Mouse (Mus musculus) G1E (cell line): ENCODE measurements around the gene Pld1. TPM values are rescaled to one million over a fixed set of nuclear protein-coding genes. Genes with fewer than 3 reads are reported as not detected.

Source experiments
- ATAC-seq: 2 replicates; pipeline ENCODE4 v1.8.0; 2016; ENCODE audit warnings: mild to moderate bottlenecking; ENCODE audit not compliant: insufficient number of reproducible peaks, poor library complexity, low FRiP score, severe bottlenecking; ENCODE audit errors: extremely low read depth
- DNase-seq: peaks from one replicate; pipeline ENCODE4 v3.0.0; 2012; ENCODE audit warnings: low spot score
- H3K27me3 ChIP-seq: 2 replicates; pipeline ENCODE4 v1.6.1; 2012; ENCODE audit warnings: mild to moderate bottlenecking, low read length, inconsistent platforms; ENCODE audit not compliant: insufficient read depth
- H3K36me3 ChIP-seq: replicated peaks from 2 replicates; pipeline ENCODE3; 2012; ENCODE audit warnings: mild to moderate bottlenecking, inconsistent platforms
- H3K4me1 ChIP-seq: 2 replicates; pipeline ENCODE4 v1.6.1; 2012; ENCODE audit warnings: low read depth, low read length, inconsistent platforms, mixed read lengths; ENCODE audit not compliant: insufficient read depth
- H3K4me3 ChIP-seq: 2 replicates; pipeline ENCODE4 v1.5.1; 2012; ENCODE audit warnings: low read depth, mild to moderate bottlenecking, inconsistent platforms, low read length, moderate library complexity, mixed read lengths
- H3K9me3 ChIP-seq: replicated peaks from 2 replicates; pipeline ENCODE4 v1.6.1; 2012; ENCODE audit warnings: inconsistent platforms
- CTCF ChIP-seq: IDR thresholded peaks from 2 replicates; pipeline ENCODE4 v1.5.1; 2012; ENCODE audit warnings: low read depth, low read length, inconsistent platforms, mixed read lengths
- GATA1 ChIP-seq: IDR thresholded peaks from 2 replicates; pipeline ENCODE4 v1.6.1; 2012; ENCODE audit warnings: borderline replicate concordance, low read length, inconsistent platforms, mixed read lengths
- GATA2 ChIP-seq: IDR thresholded peaks from 2 replicates; pipeline ENCODE4 v1.6.1; 2012; ENCODE audit warnings: low read depth, low read length, inconsistent platforms, borderline replicate concordance
- POLR2AphosphoS5 ChIP-seq: IDR thresholded peaks from 2 replicates; pipeline ENCODE4 v1.6.1; 2012; ENCODE audit warnings: low read depth, low read length, inconsistent platforms; ENCODE audit not compliant: insufficient replicate concordance
- TAL1 ChIP-seq: conservative IDR thresholded peaks from 2 replicates; pipeline ENCODE4 v1.6.1; 2012; ENCODE audit warnings: low read depth, low read length, inconsistent platforms, mixed read lengths
- polyA plus RNA-seq: library from polyadenylated mRNA; stranded (reverse); fragments of >175 nt; gene quantifications from 2 replicates; pipeline ENCODE4 v1.2.3, GENCODE M21; 2012
- total RNA-seq, 2 experiments: library from RNA; stranded (forward) in 1 of 2; stranded (reverse) in 1 of 2; fragments of 200-1000 nt in 1 of 2; fragments of >200 nt in 1 of 2; fragmentation: Nextera tagmentation in 1 of 2; gene quantifications; 2 replicates each; pipeline ENCODE4 v1.2.3; 2014 to 2017

The Pld1 gene
- total and polyA plus RNA-seq, 3 experiments: 0.38 to 0.82 TPM; not detected in 1

DNA sequence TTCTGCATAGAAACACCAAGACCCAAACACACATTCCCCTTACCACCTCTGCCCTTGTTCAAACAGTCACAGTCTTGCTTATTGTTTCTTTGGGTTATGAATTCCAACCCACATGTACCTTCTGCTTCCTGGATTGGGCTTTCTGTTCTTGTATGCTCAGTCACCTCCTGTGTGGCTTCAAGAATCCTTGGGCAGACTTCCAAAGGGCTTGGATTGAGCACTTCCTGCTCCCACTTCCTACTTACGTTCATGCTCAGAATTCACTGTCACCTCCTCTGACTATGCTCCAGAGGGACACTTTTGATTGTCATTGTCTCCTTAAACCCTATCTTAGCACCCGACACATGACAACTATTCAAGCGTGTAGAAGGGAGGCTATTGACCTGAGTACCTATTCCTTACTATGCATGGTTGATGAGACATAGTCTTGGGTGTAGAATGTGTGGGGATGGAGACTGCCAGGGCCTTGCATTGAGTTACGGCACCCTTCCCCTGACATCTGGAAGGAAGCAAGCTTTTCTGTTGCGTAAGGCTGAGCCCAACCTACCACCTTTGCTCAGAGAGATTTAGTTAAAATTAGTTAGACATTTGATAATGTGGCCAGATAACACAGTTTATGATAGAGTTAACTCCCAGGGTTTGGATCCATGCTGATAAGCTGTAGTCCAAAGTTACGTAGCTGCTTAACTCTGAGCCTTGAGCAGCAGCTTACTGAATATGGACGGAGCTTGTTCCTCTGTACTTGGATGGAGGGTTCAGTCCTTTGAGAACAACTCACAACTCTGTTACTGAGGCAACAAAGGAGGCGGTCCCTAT lies 55.9 kb downstream of the Pld1 start:
- ATAC-seq (no peak), DNase-seq (no peak)
- TF ChIP-seq GATA1: no peak
- no peak for TF ChIP-seq POLR2AphosphoS5
- TF ChIP-seq GATA2: no peak
- no peak for TF ChIP-seq CTCF
- TF ChIP-seq TAL1: no peak
- Histone ChIP-seq H3K9me3 (no peaks in the 10 kb centered on the region), H3K4me3 (no peak overlapping the region), H3K4me1 (no peaks in the 10 kb centered on the region), H3K36me3 (no peaks in the 10 kb centered on the region), H3K27me3 (no peaks in the 10 kb centered on the region; the same call in 1 of the 2 replicates)

DNA sequence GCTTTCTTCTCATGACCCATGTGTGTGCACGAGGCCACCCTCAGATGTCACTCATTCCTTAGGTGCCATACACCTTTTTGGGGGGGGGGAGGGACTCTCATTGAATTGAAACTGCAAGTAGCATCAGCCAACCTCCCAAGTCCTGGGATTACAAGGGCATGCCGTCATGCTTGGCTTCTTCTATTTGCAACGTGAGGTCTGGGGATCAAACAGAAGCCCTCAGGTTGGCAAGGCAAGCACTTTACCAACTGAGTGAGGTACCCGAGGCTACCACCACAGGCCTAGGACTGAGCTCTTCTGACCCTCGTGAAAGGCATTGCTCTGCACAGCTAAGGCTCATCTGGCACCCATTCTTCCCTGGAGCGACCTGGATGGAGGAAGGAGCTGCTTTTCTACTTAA lies 65.8 kb downstream of the Pld1 start:
- ATAC-seq: no peak
- H3K4me3 ChIP-seq: no peak overlapping the region
- no peak for DNase-seq
- no peaks in the 10 kb centered on the region for H3K36me3 ChIP-seq
- H3K27me3 ChIP-seq: no peaks in the 10 kb centered on the region
- TF ChIP-seq GATA1 (no peak), CTCF (no peak), TAL1 (no peak), GATA2 (no peak), POLR2AphosphoS5 (no peak)
- no peaks in the 10 kb centered on the region for H3K4me1 ChIP-seq
- no peaks in the 10 kb centered on the region for H3K9me3 ChIP-seq

- ATAC-seq: no peak
- no peak for DNase-seq
- Histone ChIP-seq H3K9me3 (no peaks in the 10 kb centered on the region), H3K4me3 (no peak overlapping the region), H3K27me3 (no peaks in the 10 kb centered on the region), H3K36me3 (no peaks in the 10 kb centered on the region), H3K4me1 (no peaks in the 10 kb centered on the region)
- TF ChIP-seq POLR2AphosphoS5 (no peak), GATA2 (no peak), TAL1 (no peak), CTCF (no peak), GATA1 (no peak)
These were observed 69.2 kb downstream of the Pld1 start for GRCm38 (mm10) chr3:28007684-28008083.

DNA sequence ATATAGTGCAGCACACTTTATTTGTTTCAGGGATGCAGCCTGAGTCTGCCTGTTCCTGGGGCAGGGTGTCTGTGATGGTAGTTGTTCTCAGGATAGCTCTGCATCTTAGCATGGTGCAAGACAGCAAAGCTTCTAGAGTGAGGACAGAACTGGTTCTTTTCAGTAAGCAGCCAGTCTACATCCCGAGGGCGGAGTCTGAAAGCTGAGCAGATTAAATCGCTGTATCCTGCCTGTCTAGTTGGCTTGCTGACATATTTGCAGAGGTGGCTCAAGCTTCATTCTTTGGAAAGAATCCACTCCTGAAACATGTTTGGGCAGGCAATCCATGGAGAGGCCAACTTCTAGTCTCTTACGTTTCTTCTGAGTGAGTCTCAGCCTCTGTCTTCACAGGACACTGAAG lies 69.9 kb downstream of the Pld1 start:
- Histone ChIP-seq H3K36me3 (no peaks in the 10 kb centered on the region), H3K4me1 (no peaks in the 10 kb centered on the region), H3K4me3 (no peak overlapping the region), H3K9me3 (no peaks in the 10 kb centered on the region), H3K27me3 (no peaks in the 10 kb centered on the region)
- DNase-seq (no peak), ATAC-seq (no peak)
- no peak for TF ChIP-seq POLR2AphosphoS5
- TF ChIP-seq CTCF: no peak
- no peak for TF ChIP-seq TAL1
- TF ChIP-seq GATA1: no peak
- no peak for TF ChIP-seq GATA2

- DNase-seq (no peak), ATAC-seq (no peak)
- H3K4me1 ChIP-seq: no peaks in the 10 kb centered on the region
- no peaks in the 10 kb centered on the region for H3K9me3 ChIP-seq
- H3K4me3 ChIP-seq: no peak overlapping the region
- H3K36me3 ChIP-seq: no peaks in the 10 kb centered on the region
- TF ChIP-seq CTCF (no peak), POLR2AphosphoS5 (no peak), GATA1 (no peak), GATA2 (no peak), TAL1 (no peak)
- no peaks in the 10 kb centered on the region for H3K27me3 ChIP-seq
These were observed 73.7 kb downstream of the Pld1 start for GRCm38 (mm10) chr3:28012177-28012576.

DNA sequence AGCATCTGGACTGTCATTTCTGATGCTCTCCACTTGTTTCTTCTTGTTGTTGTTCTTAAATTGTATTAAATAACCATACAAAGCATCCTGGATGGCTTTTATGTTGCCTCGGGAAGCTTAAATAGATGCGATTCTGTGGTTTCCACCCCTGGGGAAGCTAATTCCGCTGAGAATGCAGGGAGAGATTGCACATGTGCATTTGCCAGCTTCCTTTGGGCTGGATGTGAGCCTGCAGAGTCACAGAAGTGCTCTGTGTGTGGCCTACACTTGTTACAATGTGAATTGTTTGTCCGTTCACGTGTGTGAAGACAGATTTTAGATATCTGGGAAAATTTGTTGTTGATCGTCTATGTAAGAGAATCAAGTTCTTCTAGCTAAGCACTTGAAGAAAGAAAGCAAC lies 74.9 kb downstream of the Pld1 start:
- DNase-seq: no peak
- TF ChIP-seq TAL1 (no peak), POLR2AphosphoS5 (no peak), GATA2 (no peak), CTCF (no peak), GATA1 (no peak)
- Histone ChIP-seq H3K4me3 (no peak overlapping the region), H3K36me3 (no peaks in the 10 kb centered on the region), H3K27me3 (no peaks in the 10 kb centered on the region), H3K9me3 (no peaks in the 10 kb centered on the region), H3K4me1 (no peaks in the 10 kb centered on the region)
- ATAC-seq: no peak
